Mouse (Mus musculus) bone marrow, adult 2 months (tissue): ENCODE results near the gene Gm44596.

Experiments
- CTCF ChIP-seq: fragments of 200-500 bp; IDR thresholded peaks from 2 replicates; pipeline ENCODE4 v1.5.1; 2011; ENCODE audit warnings: low read length, control low read depth; ENCODE audit not compliant: control insufficient read depth, insufficient read depth
- POLR2A ChIP-seq: fragments of 200-500 bp; IDR thresholded peaks from 2 replicates; pipeline ENCODE4 v1.6.1; 2011; ENCODE audit warnings: low read depth, mild to moderate bottlenecking, control low read depth, low read length, borderline replicate concordance; ENCODE audit not compliant: control insufficient read depth

GRCm38 (mm10) chr6:128429826-128430225 is 54.5 kb downstream of the Gm44596 start:
- TF ChIP-seq POLR2A, result no peak
- TF ChIP-seq CTCF, result no peak
